Comparison of ENCODE assay signal across 25 mouse cellular contexts in the genomic region with DNA sequence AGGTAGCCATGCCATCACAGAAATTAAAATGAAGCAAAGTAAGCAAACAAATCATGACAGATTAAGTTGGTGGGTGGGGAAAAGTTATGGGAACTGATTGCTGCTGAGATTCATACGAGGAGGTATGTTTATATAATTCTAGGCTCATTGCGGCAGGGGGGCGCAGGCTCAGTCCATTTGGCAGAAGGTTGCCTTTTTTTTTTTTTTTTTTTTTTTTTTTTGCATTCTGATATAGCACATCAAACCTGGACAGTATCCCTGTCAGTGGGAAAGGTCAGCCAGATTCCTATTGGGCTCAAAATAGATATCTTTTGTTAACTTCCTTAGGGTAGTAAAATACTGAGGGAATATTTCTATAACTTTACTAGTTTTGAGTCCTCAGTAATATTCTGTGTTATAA.
A peak's percentile ranks its signal among the peaks of the same experiment; 100 is the strongest.
DNase-seq lines count a peak whose midpoint lies in the region; ATAC-seq and TF ChIP-seq lines count a peak whose summit lies in the region.
"Had no signal": no experiment of that assay in that cellular context is flagged by ENCODE, and none has a peak within 500 bp of the region (broad histone marks: within the 10 kb centered on the region; RNA-seq: fewer than 3 reads in every experiment).

No protein-coding gene starts in this region.

- no peaks in the 10 kb centered on the region for H3K9me3 ChIP-seq in hindbrain, postnatal 0 days (ENCODE audit: low read length)
- no peaks in the 10 kb centered on the region for H3K9me3 ChIP-seq in hindbrain, embryonic 14.5 days (ENCODE audit: control insufficient read depth, low read length)
- H3K9me3 ChIP-seq in forebrain, embryonic 12.5 days: no peaks in the 10 kb centered on the region
- H3K9me3 ChIP-seq: embryonic facial prominence, embryonic 12.5 days; G1E; heart, embryonic 10.5 days; hindbrain, embryonic 10.5 days; hindbrain, embryonic 15.5 days had no signal

- no peak overlapping the region for H3K4me2 ChIP-seq in hindbrain, postnatal 0 days (ENCODE audit: low read depth, low read length)
- no peak overlapping the region for H3K4me2 ChIP-seq in hindbrain, embryonic 14.5 days (replicated peaks)
- H3K4me2 ChIP-seq in forebrain, embryonic 12.5 days: no peak overlapping the region
- H3K4me2 ChIP-seq: embryonic facial prominence, embryonic 12.5 days; hindbrain, embryonic 15.5 days had no signal

- peak; percentile 6 for DNase-seq in hindbrain, postnatal 0 days (ENCODE audit: low spot score)
- DNase-seq in hindbrain, embryonic 14.5 days (ENCODE audit: low spot score): no peak
- peak; percentile 63 for DNase-seq in cerebellum, adult 11 months
- DNase-seq in cerebellum, adult 8-10 months: peak; percentile 67
- DNase-seq in cerebellum, postnatal 14 days: peak; percentile 76 to 86
- DNase-seq in thymus, postnatal 4 days: no peak
- DNase-seq: adrenal gland, adult 8-10 months; adrenal gland, postnatal 36 days; B cell, adult 2 months; embryo, embryonic 11 days; gastrocnemius, postnatal 25 days; heart, adult 18-20 months; heart, postnatal 10 days; kidney, adult 8-10 months had no signal

- TF ChIP-seq CTCF in hindbrain, postnatal 0 days (IDR thresholded peaks at IDR 0.05; ENCODE audit: low read depth): no peak

- no peak overlapping the region for H3K27ac ChIP-seq in hindbrain, postnatal 0 days
- H3K27ac ChIP-seq in hindbrain, embryonic 14.5 days: no peak overlapping the region
- no peak overlapping the region for H3K27ac ChIP-seq in forebrain, embryonic 12.5 days
- H3K27ac ChIP-seq: embryonic facial prominence, embryonic 12.5 days; heart, embryonic 10.5 days; hindbrain, embryonic 10.5 days; hindbrain, embryonic 15.5 days had no signal

- no peak overlapping the region for H3K4me3 ChIP-seq in hindbrain, postnatal 0 days (ENCODE audit: low read length)
- H3K4me3 ChIP-seq in hindbrain, embryonic 14.5 days (replicated peaks; ENCODE audit: low read length): no peak overlapping the region
- H3K4me3 ChIP-seq in forebrain, embryonic 12.5 days (replicated peaks): no peak overlapping the region
- H3K4me3 ChIP-seq: embryonic facial prominence, embryonic 12.5 days; heart, embryonic 10.5 days; hindbrain, embryonic 10.5 days; hindbrain, embryonic 15.5 days had no signal

- WGBS in hindbrain, postnatal 0 days: 72% methylated on average over 3 of the region's 3 CpGs
- WGBS in hindbrain, embryonic 14.5 days: 85% methylated on average over 3 of the region's 3 CpGs
- WGBS in forebrain, embryonic 12.5 days: 89% methylated on average over 3 of the region's 3 CpGs

- no peak overlapping the region for H3K9ac ChIP-seq in hindbrain, postnatal 0 days (replicated peaks; ENCODE audit: low read length)
- no peak overlapping the region for H3K9ac ChIP-seq in hindbrain, embryonic 14.5 days
- no peak overlapping the region for H3K9ac ChIP-seq in forebrain, embryonic 12.5 days
- H3K9ac ChIP-seq: embryonic facial prominence, embryonic 12.5 days; hindbrain, embryonic 15.5 days had no signal

- H3K27me3 ChIP-seq in hindbrain, postnatal 0 days (ENCODE audit: insufficient read depth, low read length): no peaks in the 10 kb centered on the region
- H3K27me3 ChIP-seq in hindbrain, embryonic 14.5 days (ENCODE audit: control insufficient read depth, insufficient read depth, low read length): no peaks in the 10 kb centered on the region
- no peaks in the 10 kb centered on the region for H3K27me3 ChIP-seq in forebrain, embryonic 12.5 days
- H3K27me3 ChIP-seq: embryonic facial prominence, embryonic 12.5 days; hindbrain, embryonic 15.5 days had no signal

- no peaks in the 10 kb centered on the region for H3K36me3 ChIP-seq in hindbrain, postnatal 0 days (ENCODE audit: insufficient read depth, low read length)
- H3K36me3 ChIP-seq in hindbrain, embryonic 14.5 days (replicated peaks; ENCODE audit: control insufficient read depth, insufficient read depth): no peaks in the 10 kb centered on the region
- no peaks in the 10 kb centered on the region for H3K36me3 ChIP-seq in forebrain, embryonic 12.5 days (replicated peaks)
- H3K36me3 ChIP-seq: embryonic facial prominence, embryonic 12.5 days; G1E; heart, embryonic 10.5 days; hindbrain, embryonic 10.5 days; hindbrain, embryonic 15.5 days had no signal

- no peaks in the 10 kb centered on the region for H3K4me1 ChIP-seq in hindbrain, postnatal 0 days (ENCODE audit: insufficient read depth, low read length)
- H3K4me1 ChIP-seq in hindbrain, embryonic 14.5 days (replicated peaks; ENCODE audit: control insufficient read depth, insufficient read depth, low read length): no peaks in the 10 kb centered on the region
- no peaks in the 10 kb centered on the region for H3K4me1 ChIP-seq in forebrain, embryonic 12.5 days
- H3K4me1 ChIP-seq: embryonic facial prominence, embryonic 12.5 days; heart, embryonic 10.5 days; hindbrain, embryonic 10.5 days; hindbrain, embryonic 15.5 days had no signal

- no peak for ATAC-seq in hindbrain, postnatal 0 days
- ATAC-seq in hindbrain, embryonic 14.5 days (ENCODE audit: low FRiP score): no peak
- ATAC-seq in forebrain, embryonic 12.5 days (ENCODE audit: low FRiP score): no peak
- ATAC-seq in granulocyte monocyte progenitor cell, adult 5-6 weeks (replicated peaks; ENCODE audit: poor library complexity, severe bottlenecking): no peak
- ATAC-seq: CD4-positive, CD25-positive, alpha-beta regulatory T cell, adult 4 months; forebrain, embryonic 16.5 days; inflammation-experienced regulatory T-cells, adult 6 months; intestine, postnatal 0 days had no signal

Comparison
In these comparisons a context has a peak if more than half of its experiments do, and no peak if none do; other contexts are left out.
1. DNase-seq: peak in hindbrain, postnatal 0 days (single experiment), cerebellum, adult 11 months (single experiment), cerebellum, adult 8-10 months (single experiment) and cerebellum, postnatal 14 days (2 of 2); none in hindbrain, embryonic 14.5 days (single experiment) and thymus, postnatal 4 days (single experiment).